Mouse (Mus musculus): ENCODE measurements around the gene Sh3gl1. TPM values are rescaled to one million over a fixed set of nuclear protein-coding genes. Genes with fewer than 3 reads are reported as not detected.

The Sh3gl1 gene
- polyA plus RNA-seq, 1 experiment from 2014 or later = 175 TPM

DNA sequence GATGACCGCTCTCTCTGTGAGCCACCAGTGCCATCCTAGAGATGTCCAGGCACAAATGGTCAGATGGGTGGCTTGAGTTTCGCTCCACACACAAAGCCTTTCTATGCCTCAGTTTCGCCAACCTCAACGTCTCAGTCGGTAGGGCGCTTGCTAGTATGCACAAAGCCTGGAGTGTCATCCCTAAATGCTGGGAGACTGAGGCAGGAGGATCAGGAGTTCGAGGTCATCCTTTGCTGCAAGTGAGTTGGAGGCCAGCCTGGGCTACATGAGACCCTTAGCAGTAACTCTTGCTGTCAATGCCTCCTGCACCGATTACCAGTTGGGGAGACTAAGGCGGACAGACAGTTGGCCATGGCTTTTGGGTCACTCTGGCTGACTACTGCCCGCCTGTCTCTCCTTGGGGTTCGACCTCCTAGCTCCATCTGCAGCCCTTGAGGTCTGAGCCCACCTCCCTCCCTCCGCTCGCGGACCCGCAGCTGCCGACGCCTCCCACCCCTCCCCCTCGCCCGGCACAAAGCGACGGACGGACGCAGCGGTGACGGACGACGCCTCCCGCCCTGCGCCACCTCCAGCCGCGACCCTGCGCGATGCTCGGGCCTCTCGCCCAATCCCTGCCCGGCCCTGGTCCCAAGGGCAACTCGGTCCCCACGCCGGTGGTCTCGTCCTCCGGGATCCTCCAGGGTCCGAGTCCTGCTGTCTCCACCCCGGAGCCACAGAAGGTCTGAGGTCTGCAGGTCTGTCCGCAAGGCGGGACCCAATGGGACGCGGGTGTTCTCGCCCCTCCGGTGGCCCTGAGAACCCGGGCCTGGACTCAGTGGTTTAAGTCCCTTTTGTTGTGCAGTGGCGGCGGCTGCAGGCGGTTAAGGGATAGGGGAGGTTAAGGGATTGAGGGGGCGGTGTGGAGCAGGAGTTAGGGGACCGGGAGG lies 66.2 kb downstream of the Sh3gl1 start, which contains the start of gene Shd:
Gene Shd (plus strand): TSS at position 502 of the 926 bp plus-strand sequence.
- peaks cover 32% of the 10 kb centered on the region for H3K4me1 ChIP-seq
- H3K27me3 ChIP-seq = peaks cover 17% of the 10 kb centered on the region
- peak within 1 kb of the TSS; percentile 71 for H3K9ac ChIP-seq
- peak within 1 kb of the TSS; percentile 96 for H3K4me2 ChIP-seq
- H3K36me3 ChIP-seq = peaks cover 30% of the 10 kb centered on the region
- peak; percentile 54 for ATAC-seq (replicated peaks; ENCODE audit: low FRiP score)
- 8% methylated on average over 55 of the region's 55 CpGs for WGBS
- peak within 1 kb of the TSS; percentile 56 for H3K27ac ChIP-seq
- peak within 1 kb of the TSS; percentile 55 for H3K4me3 ChIP-seq (replicated peaks)
- no peaks in the 10 kb centered on the region for H3K9me3 ChIP-seq (replicated peaks)

DNA sequence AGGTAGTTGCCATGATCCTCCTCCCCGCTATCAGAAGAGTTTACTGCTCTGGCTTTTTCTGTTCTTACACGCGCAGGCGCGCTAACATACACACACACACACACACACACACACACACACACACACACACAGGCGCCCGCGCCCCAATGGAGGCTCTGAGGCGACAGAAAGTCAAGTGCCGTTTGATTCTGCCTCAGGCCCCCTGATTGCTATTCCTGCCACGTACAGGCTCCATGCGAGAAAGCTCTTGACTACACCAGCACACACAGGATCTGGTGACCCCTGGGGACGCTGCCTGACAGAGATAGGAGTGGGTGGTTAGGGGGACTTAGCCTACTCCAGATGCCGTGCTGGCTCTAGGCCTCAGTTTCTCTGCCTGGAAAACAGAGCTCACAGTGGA lies 66.9 kb downstream of the Sh3gl1 start:
- peak overlapping the region; percentile 96 for H3K4me2 ChIP-seq
- H3K4me1 ChIP-seq = peaks cover 35% of the 10 kb centered on the region
- H3K36me3 ChIP-seq = peaks cover 37% of the 10 kb centered on the region
- H3K27me3 ChIP-seq = peaks cover 17% of the 10 kb centered on the region
- no peaks in the 10 kb centered on the region for H3K9me3 ChIP-seq (replicated peaks)
- 52% methylated on average over 14 of the region's 14 CpGs for WGBS
- H3K9ac ChIP-seq = no peak overlapping the region
- peak overlapping the region; percentile 55 for H3K4me3 ChIP-seq (replicated peaks)
- ATAC-seq (replicated peaks; ENCODE audit: low FRiP score) = no peak
- H3K27ac ChIP-seq = peak overlapping the region; percentile 56

- H3K27ac ChIP-seq = 0 out of 2 replicates have a peak overlapping the region, but pooled peaks have one; percentile 56
- WGBS = 58% methylated on average over 7 of the region's 7 CpGs
- no peaks in the 10 kb centered on the region for H3K9me3 ChIP-seq (replicated peaks)
- no peak for ATAC-seq (replicated peaks; ENCODE audit: low FRiP score)
- H3K27me3 ChIP-seq = peaks cover 17% of the 10 kb centered on the region
- peaks cover 35% of the 10 kb centered on the region for H3K4me1 ChIP-seq
- H3K36me3 ChIP-seq = peaks cover 51% of the 10 kb centered on the region
- no peak overlapping the region for H3K4me2 ChIP-seq
- H3K4me3 ChIP-seq (replicated peaks) = no peak overlapping the region
- no peak overlapping the region for H3K9ac ChIP-seq
Observed at GRCm38 (mm10) chr17:55968210-55968609, 68.2 kb downstream of the Sh3gl1 start.

DNA sequence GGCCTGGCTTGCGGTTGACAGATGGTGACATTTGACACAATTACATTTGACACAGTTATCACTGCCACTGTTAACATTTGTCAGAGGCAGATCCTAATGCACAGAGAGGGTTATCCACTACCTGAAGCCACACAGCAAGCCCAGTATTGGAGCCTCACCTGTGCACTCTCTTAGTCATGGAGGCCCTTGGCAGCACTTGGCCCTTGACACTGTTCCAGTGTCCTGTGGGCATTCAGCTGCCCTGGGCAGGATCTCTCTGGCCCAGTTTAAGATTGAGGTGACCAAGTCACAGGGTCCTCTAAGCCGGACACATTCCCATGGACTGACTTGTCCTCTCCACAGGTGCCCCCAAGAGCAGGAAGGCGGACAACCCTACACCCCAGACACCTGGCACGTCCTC lies 69.2 kb downstream of the Sh3gl1 start:
- no peak overlapping the region for H3K4me3 ChIP-seq (replicated peaks)
- peaks cover 35% of the 10 kb centered on the region for H3K4me1 ChIP-seq
- no peak overlapping the region for H3K4me2 ChIP-seq
- H3K9ac ChIP-seq = no peak overlapping the region
- no peak for ATAC-seq (replicated peaks; ENCODE audit: low FRiP score)
- peaks cover 17% of the 10 kb centered on the region for H3K27me3 ChIP-seq
- WGBS = 94% methylated on average over 4 of the region's 4 CpGs
- H3K9me3 ChIP-seq (replicated peaks) = no peaks in the 10 kb centered on the region
- no peak overlapping the region for H3K27ac ChIP-seq
- peaks cover 59% of the 10 kb centered on the region for H3K36me3 ChIP-seq

Other genes with a start within 250 kb of the Sh3gl1 start
- gene Zfp119a, start 157.7 kb downstream of the Sh3gl1 start, polyA plus RNA-seq (2015; fragmentation: Nextera tagmentation; extraction: Ambion mirVana) = 9.1 and 11.6 TPM in 2 replicates
- gene Zfp959, start 144.5 kb downstream of the Sh3gl1 start, polyA plus RNA-seq (2015; fragmentation: Nextera tagmentation; extraction: Ambion mirVana) = 16.0 and 16.8 TPM in 2 replicates
- gene Zfp119b, start 87.1 kb downstream of the Sh3gl1 start, polyA plus RNA-seq (2015; fragmentation: Nextera tagmentation; extraction: Ambion mirVana) = 5.5 and 5.7 TPM in 2 replicates
- 1.8 and 2.4 TPM in 2 replicates for gene Ebi3, start 84.0 kb downstream of the Sh3gl1 start, polyA plus RNA-seq (2015; fragmentation: Nextera tagmentation; extraction: Ambion mirVana)
- 27.4 and 27.5 TPM in 2 replicates for gene Yju2, start 77.5 kb downstream of the Sh3gl1 start, polyA plus RNA-seq (2015; fragmentation: Nextera tagmentation; extraction: Ambion mirVana)
- 28.8 and 30.1 TPM in 2 replicates for gene Shd, start 66.2 kb downstream of the Sh3gl1 start, polyA plus RNA-seq (2015; fragmentation: Nextera tagmentation; extraction: Ambion mirVana)
- gene Fsd1, start 50.1 kb downstream of the Sh3gl1 start, polyA plus RNA-seq (2015; fragmentation: Nextera tagmentation; extraction: Ambion mirVana) = 19.7 and 21.7 TPM in 2 replicates
- gene Stap2, start 31.1 kb downstream of the Sh3gl1 start, polyA plus RNA-seq (2015; fragmentation: Nextera tagmentation; extraction: Ambion mirVana) = 14.5 and 15.5 TPM in 2 replicates
- 97.4 and 103 TPM in 2 replicates for gene Mpnd, start 30.9 kb downstream of the Sh3gl1 start, polyA plus RNA-seq (2015; fragmentation: Nextera tagmentation; extraction: Ambion mirVana)
- 26.9 and 30.8 TPM in 2 replicates for gene Chaf1a, start 3.8 kb upstream of the Sh3gl1 start, polyA plus RNA-seq (2015; fragmentation: Nextera tagmentation; extraction: Ambion mirVana)
- 42.2 and 45.6 TPM in 2 replicates for gene Ubxn6, start 38.4 kb upstream of the Sh3gl1 start, polyA plus RNA-seq (2015; fragmentation: Nextera tagmentation; extraction: Ambion mirVana)
- 123 and 141 TPM in 2 replicates for gene Hdgfl2, start 43.0 kb upstream of the Sh3gl1 start, polyA plus RNA-seq (2015; fragmentation: Nextera tagmentation; extraction: Ambion mirVana)
- gene Plin4, start 73.2 kb upstream of the Sh3gl1 start, polyA plus RNA-seq (2015; fragmentation: Nextera tagmentation; extraction: Ambion mirVana) = 0.08 and 0.12 TPM in 2 replicates
- 1.5 and 1.9 TPM in 2 replicates for gene Plin5, start 81.0 kb upstream of the Sh3gl1 start, polyA plus RNA-seq (2015; fragmentation: Nextera tagmentation; extraction: Ambion mirVana)
- 0.39 and 0.53 TPM in 2 replicates for gene Lrg1, start 85.4 kb upstream of the Sh3gl1 start, polyA plus RNA-seq (2015; fragmentation: Nextera tagmentation; extraction: Ambion mirVana)
- gene Sema6b, start 103.7 kb upstream of the Sh3gl1 start, polyA plus RNA-seq (2015; fragmentation: Nextera tagmentation; extraction: Ambion mirVana) = 1.5 TPM in 2 replicates
- 11.6 and 11.9 TPM in 2 replicates for gene Tnfaip8l1, start 125.8 kb upstream of the Sh3gl1 start, polyA plus RNA-seq (2015; fragmentation: Nextera tagmentation; extraction: Ambion mirVana)
- 90.7 and 96.4 TPM in 2 replicates for gene Mydgf, start 147.3 kb upstream of the Sh3gl1 start, polyA plus RNA-seq (2015; fragmentation: Nextera tagmentation; extraction: Ambion mirVana)
- 38.9 and 43.8 TPM in 2 replicates for gene Dpp9, start 182.3 kb upstream of the Sh3gl1 start, polyA plus RNA-seq (2015; fragmentation: Nextera tagmentation; extraction: Ambion mirVana)
- gene Fem1a, start 220.2 kb upstream of the Sh3gl1 start, polyA plus RNA-seq (2015; fragmentation: Nextera tagmentation; extraction: Ambion mirVana) = 13.1 TPM in 2 replicates
- gene Ticam1, start 240.2 kb upstream of the Sh3gl1 start, polyA plus RNA-seq (2015; fragmentation: Nextera tagmentation; extraction: Ambion mirVana) = 6.0 and 6.2 TPM in 2 replicates